Mouse (Mus musculus): ENCODE measurements around the gene Bmf. TPM values are rescaled to one million over a fixed set of nuclear protein-coding genes. Genes with fewer than 3 reads are reported as not detected.

Bmf gene
- polyA plus RNA-seq, 1 experiment from 2014 or later: 4.9 TPM

GRCm38 (mm10) chr2:118498476-118498875 lies 51.0 kb downstream of the Bmf start:
- Histone ChIP-seq H3K27me3 (ENCODE audit: insufficient read depth, poor library complexity, severe bottlenecking) (no peaks in the 10 kb centered on the region), H3K9me3 (no peaks in the 10 kb centered on the region), H3K27ac (no peak overlapping the region), H3K36me3 (no peaks in the 10 kb centered on the region), H3K4me1 (replicated peaks) (peaks cover 34% of the 10 kb centered on the region), H3K4me3 (no peak overlapping the region)
- 81% methylated on average over 6 of the region's 6 CpGs for WGBS
- DNase-seq (ENCODE audit: low spot score): no peak

GRCm38 (mm10) chr2:118497890-118498289 lies 51.6 kb downstream of the Bmf start:
- Histone ChIP-seq H3K27ac (no peak overlapping the region), H3K36me3 (no peaks in the 10 kb centered on the region), H3K4me1 (replicated peaks) (peaks cover 34% of the 10 kb centered on the region), H3K27me3 (ENCODE audit: insufficient read depth, poor library complexity, severe bottlenecking) (no peaks in the 10 kb centered on the region), H3K4me3 (no peak overlapping the region), H3K9me3 (no peaks in the 10 kb centered on the region)
- 82% methylated on average over 5 of the region's 5 CpGs for WGBS
- DNase-seq (ENCODE audit: low spot score): no peak

- H3K36me3 ChIP-seq: no peaks in the 10 kb centered on the region
- WGBS: 79% methylated on average over 9 of the region's 9 CpGs
- H3K27ac ChIP-seq: peak overlapping the region; percentile 13; the same call in 1 of the 2 replicates
- peaks cover 43% of the 10 kb centered on the region for H3K4me1 ChIP-seq (replicated peaks)
- no peak for DNase-seq (ENCODE audit: low spot score)
- no peak overlapping the region for H3K4me3 ChIP-seq
- H3K27me3 ChIP-seq (ENCODE audit: insufficient read depth, poor library complexity, severe bottlenecking): no peaks in the 10 kb centered on the region
- no peaks in the 10 kb centered on the region for H3K9me3 ChIP-seq
Observed at GRCm38 (mm10) chr2:118495024-118495423, 54.5 kb downstream of the Bmf start.

DNA sequence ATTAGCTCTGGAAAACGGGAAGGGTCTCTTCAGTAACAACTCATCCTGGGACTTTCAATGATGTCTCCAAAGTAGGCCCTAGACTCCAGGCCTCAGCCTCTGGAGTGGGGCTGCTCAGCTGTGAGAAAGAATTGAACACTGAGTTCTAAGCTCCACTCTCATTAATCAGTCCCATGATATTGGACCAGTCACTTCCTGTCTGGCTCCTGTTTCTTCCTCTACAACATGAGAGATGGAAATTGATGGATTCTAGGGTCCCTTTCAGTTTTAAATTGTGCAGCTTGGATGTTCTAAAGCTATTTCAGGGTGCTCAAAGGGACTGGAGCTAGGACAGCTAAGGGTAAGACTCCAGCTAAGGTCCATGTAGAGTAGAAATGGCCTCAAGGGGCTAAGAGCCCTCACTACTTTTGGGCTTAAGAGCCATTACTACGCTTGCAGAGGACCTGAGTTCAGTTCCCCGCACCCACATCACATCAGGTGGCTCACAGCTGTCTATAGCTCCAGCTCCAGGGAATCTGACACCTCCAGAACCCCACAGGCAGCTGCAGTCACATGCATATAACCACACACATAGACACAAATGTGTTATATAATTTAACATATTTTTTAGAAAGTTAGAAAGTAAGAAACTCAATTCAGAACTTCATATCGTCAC lies 57.6 kb downstream of the Bmf start:
- WGBS: 82% methylated on average over 4 of the region's 4 CpGs
- H3K36me3 ChIP-seq: no peaks in the 10 kb centered on the region
- peak overlapping the region; percentile 75 for H3K27ac ChIP-seq
- H3K27me3 ChIP-seq (ENCODE audit: insufficient read depth, poor library complexity, severe bottlenecking): no peaks in the 10 kb centered on the region
- no peaks in the 10 kb centered on the region for H3K9me3 ChIP-seq
- H3K4me3 ChIP-seq: no peak overlapping the region
- H3K4me1 ChIP-seq (replicated peaks): peaks cover 40% of the 10 kb centered on the region
- no peak for DNase-seq (ENCODE audit: low spot score)

DNA sequence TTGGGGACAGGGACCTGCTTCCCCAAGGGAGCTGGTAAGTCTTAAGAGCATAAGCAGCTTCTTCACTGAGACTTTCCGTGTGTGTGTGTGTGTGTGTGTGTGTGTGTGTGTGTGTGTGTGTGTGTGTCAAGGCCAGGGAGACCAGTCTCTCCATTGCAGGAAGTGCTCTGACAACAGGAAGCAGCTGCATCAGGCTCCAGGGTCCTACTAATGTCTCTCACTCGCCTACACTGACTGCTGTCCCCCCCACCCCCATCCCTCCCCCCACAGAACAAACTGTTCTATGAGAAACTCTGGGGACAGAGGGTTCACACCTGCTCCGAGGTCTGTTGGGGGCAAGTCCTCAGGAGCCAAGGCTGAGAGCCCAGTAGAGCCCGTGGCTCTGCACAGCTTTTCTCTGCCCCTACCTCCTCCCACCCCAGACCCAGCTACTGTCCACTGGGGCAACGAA lies 58.2 kb downstream of the Bmf start:
- no peak overlapping the region for H3K4me3 ChIP-seq
- no peaks in the 10 kb centered on the region for H3K36me3 ChIP-seq
- DNase-seq (ENCODE audit: low spot score): peak; percentile 30
- peak overlapping the region; percentile 75 for H3K27ac ChIP-seq
- H3K4me1 ChIP-seq (replicated peaks): peaks cover 41% of the 10 kb centered on the region
- WGBS: 63% methylated on average over 5 of the region's 5 CpGs
- H3K9me3 ChIP-seq: no peaks in the 10 kb centered on the region
- no peaks in the 10 kb centered on the region for H3K27me3 ChIP-seq (ENCODE audit: insufficient read depth, poor library complexity, severe bottlenecking)

- Histone ChIP-seq H3K9me3 (no peaks in the 10 kb centered on the region), H3K36me3 (no peaks in the 10 kb centered on the region), H3K27me3 (ENCODE audit: insufficient read depth, poor library complexity, severe bottlenecking) (no peaks in the 10 kb centered on the region), H3K27ac (peak overlapping the region; percentile 75), H3K4me3 (no peak overlapping the region), H3K4me1 (replicated peaks) (peaks cover 38% of the 10 kb centered on the region)
- WGBS: 58% methylated on average over 12 of the region's 12 CpGs
- DNase-seq (ENCODE audit: low spot score): peak; percentile 35
Observed at GRCm38 (mm10) chr2:118490241-118491091, 59.0 kb downstream of the Bmf start.

GRCm38 (mm10) chr2:118487806-118488205 lies 61.7 kb downstream of the Bmf start:
- H3K27ac ChIP-seq: no peak overlapping the region
- no peak overlapping the region for H3K4me3 ChIP-seq
- no peaks in the 10 kb centered on the region for H3K36me3 ChIP-seq
- no peaks in the 10 kb centered on the region for H3K9me3 ChIP-seq
- H3K4me1 ChIP-seq (replicated peaks): peaks cover 28% of the 10 kb centered on the region
- H3K27me3 ChIP-seq (ENCODE audit: insufficient read depth, poor library complexity, severe bottlenecking): no peaks in the 10 kb centered on the region
- no peak for DNase-seq (ENCODE audit: low spot score)
- WGBS: 65% methylated on average over 3 of the region's 3 CpGs

GRCm38 (mm10) chr2:118486933-118487332 lies 62.6 kb downstream of the Bmf start:
- Histone ChIP-seq H3K4me1 (replicated peaks) (peaks cover 28% of the 10 kb centered on the region), H3K9me3 (no peaks in the 10 kb centered on the region), H3K36me3 (no peaks in the 10 kb centered on the region), H3K4me3 (no peak overlapping the region), H3K27ac (0 out of 2 replicates have a peak overlapping the region, but pooled peaks have one; percentile 4), H3K27me3 (ENCODE audit: insufficient read depth, poor library complexity, severe bottlenecking) (no peaks in the 10 kb centered on the region)
- peak; percentile 84 for DNase-seq (ENCODE audit: low spot score)
- WGBS: 18% methylated on average over 12 of the region's 12 CpGs

GRCm38 (mm10) chr2:118485415-118485814 lies 64.1 kb downstream of the Bmf start:
- Histone ChIP-seq H3K9me3 (no peaks in the 10 kb centered on the region), H3K27me3 (ENCODE audit: insufficient read depth, poor library complexity, severe bottlenecking) (no peaks in the 10 kb centered on the region), H3K4me3 (no peak overlapping the region), H3K27ac (no peak overlapping the region), H3K4me1 (replicated peaks) (peaks cover 14% of the 10 kb centered on the region), H3K36me3 (no peaks in the 10 kb centered on the region)
- WGBS: 90% methylated on average over 3 of the region's 3 CpGs
- no peak for DNase-seq (ENCODE audit: low spot score)

DNA sequence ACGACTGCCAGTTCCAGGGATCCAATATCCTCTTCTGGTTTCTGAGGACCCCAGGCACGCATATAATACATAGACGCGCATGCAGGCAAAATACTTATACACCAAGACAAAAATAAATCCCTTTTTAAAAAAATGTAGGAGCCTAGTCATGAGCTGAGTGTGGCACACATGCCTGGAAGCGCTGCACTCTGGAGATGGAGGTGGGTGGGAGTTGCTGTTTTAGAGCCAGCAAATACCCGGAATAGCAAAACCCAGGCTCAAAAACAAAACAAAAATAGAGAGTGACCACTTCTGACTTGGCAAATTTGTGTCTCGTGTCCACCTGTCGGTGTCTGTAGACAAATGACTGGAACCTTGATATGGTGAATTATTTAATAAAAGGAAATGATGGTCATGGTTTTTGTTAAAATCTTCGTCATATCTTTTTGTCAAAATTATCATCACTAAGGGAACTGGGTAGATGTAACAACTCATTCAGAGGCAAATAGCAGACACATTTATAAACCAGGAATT lies 65.0 kb downstream of the Bmf start:
- 89% methylated on average over 9 of the region's 9 CpGs for WGBS

DNA sequence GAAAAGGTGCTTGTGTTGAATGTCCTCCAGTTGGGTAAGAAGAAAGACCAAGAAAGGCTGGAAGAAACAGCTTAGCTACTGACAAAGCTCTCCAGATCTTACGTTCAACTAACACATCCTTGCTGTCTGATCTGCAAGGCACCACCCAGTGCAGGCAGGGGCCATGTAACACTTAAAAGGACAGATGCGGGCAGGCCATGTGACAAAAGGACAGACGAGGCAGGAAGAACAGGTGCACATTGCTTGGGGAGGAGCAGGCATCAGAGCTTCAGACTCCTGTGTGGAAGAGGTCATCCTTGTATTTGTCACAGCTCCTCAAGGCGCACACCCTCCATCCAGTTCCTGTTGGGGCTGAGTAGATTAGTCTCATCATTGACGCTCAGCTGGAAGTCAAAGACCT lies 66.5 kb downstream of the Bmf start:
- Histone ChIP-seq H3K4me1 (replicated peaks) (peaks cover 22% of the 10 kb centered on the region), H3K36me3 (no peaks in the 10 kb centered on the region), H3K27me3 (ENCODE audit: insufficient read depth, poor library complexity, severe bottlenecking) (no peaks in the 10 kb centered on the region), H3K27ac (no peak overlapping the region), H3K9me3 (no peaks in the 10 kb centered on the region), H3K4me3 (no peak overlapping the region)
- 81% methylated on average over 5 of the region's 5 CpGs for WGBS
- DNase-seq (ENCODE audit: low spot score): no peak

More for the DNA sequence above, 65.0 kb downstream of the Bmf start:
- Histone ChIP-seq H3K4me3 (no peak overlapping the region), H3K27me3 (ENCODE audit: insufficient read depth, poor library complexity, severe bottlenecking) (no peaks in the 10 kb centered on the region), H3K27ac (no peak overlapping the region), H3K9me3 (no peaks in the 10 kb centered on the region), H3K4me1 (replicated peaks) (peaks cover 11% of the 10 kb centered on the region; the same call in 1 of the 2 replicates), H3K36me3 (no peaks in the 10 kb centered on the region)
- DNase-seq (ENCODE audit: low spot score): no peak

GRCm38 (mm10) chr2:118480886-118481285 lies 68.6 kb downstream of the Bmf start:
- H3K9me3 ChIP-seq: no peaks in the 10 kb centered on the region
- H3K27me3 ChIP-seq (ENCODE audit: insufficient read depth, poor library complexity, severe bottlenecking): no peaks in the 10 kb centered on the region
- no peak overlapping the region for H3K27ac ChIP-seq
- WGBS: 94% methylated on average over 7 of the region's 7 CpGs
- no peak overlapping the region for H3K4me3 ChIP-seq
- DNase-seq (ENCODE audit: low spot score): no peak
- H3K36me3 ChIP-seq: peaks cover 13% of the 10 kb centered on the region
- peaks cover 20% of the 10 kb centered on the region for H3K4me1 ChIP-seq (replicated peaks)

DNA sequence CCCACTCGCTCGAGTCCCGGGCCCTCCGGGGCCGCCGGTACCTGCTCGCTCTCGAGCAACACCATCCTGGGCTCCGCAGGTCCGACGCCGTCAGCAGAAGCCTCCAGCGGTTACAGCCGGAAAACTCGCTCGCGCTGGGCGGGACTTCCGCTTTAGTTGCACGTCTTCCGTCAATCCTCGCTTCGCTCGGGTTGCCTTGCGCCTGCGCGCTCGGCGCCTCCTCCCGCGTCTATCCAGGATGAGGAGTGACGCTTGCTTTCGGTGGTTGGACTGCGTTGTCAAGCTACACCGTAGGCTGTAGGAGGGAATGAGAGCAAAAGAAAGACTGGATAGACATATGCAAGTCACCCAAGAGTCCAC lies 70.0 kb downstream of the Bmf start, which contains the start of gene Srp14:
Gene Srp14 (minus strand): TSS at position 162 of the 360 bp plus-strand sequence.
- DNase-seq (ENCODE audit: low spot score): peak; percentile 96
- H3K4me3 ChIP-seq: peak within 1 kb of the TSS; percentile 88
- peaks cover 20% of the 10 kb centered on the region for H3K4me1 ChIP-seq (replicated peaks)
- H3K27me3 ChIP-seq (ENCODE audit: insufficient read depth, poor library complexity, severe bottlenecking): no peaks in the 10 kb centered on the region
- WGBS: under 1% methylated on average over 35 of the region's 35 CpGs
- peaks cover 27% of the 10 kb centered on the region for H3K36me3 ChIP-seq
- peak within 1 kb of the TSS; percentile 93 for H3K27ac ChIP-seq
- H3K9me3 ChIP-seq: no peaks in the 10 kb centered on the region
